Mouse (Mus musculus) lung, postnatal 0 days (tissue): ENCODE measurements at regions not wholly inside any gene's neighbourhood (a gene's known extent, or its start where the extent isn't known, plus 50 kb on each side); places are given as distances from the start of the nearest gene placed in this dataset.

Source experiments
- CTCF ChIP-seq: IDR thresholded peaks from 2 replicates; pipeline ENCODE4 v1.5.1; 2016; ENCODE audit warnings: antibody characterized with exemption, mild to moderate bottlenecking
- EP300 ChIP-seq: IDR thresholded peaks from 2 replicates; pipeline ENCODE4 v1.6.1; 2016; ENCODE audit warnings: antibody characterized with exemption, mild to moderate bottlenecking, control low read depth

- TF ChIP-seq CTCF (no peak), EP300 (no peak)
Observed at GRCm38 (mm10) chr14:102621546-102621945, 360.9 kb downstream of the Kctd12 start.
